ENCODE assay signal across 16 mouse cellular contexts in the genomic region with DNA sequence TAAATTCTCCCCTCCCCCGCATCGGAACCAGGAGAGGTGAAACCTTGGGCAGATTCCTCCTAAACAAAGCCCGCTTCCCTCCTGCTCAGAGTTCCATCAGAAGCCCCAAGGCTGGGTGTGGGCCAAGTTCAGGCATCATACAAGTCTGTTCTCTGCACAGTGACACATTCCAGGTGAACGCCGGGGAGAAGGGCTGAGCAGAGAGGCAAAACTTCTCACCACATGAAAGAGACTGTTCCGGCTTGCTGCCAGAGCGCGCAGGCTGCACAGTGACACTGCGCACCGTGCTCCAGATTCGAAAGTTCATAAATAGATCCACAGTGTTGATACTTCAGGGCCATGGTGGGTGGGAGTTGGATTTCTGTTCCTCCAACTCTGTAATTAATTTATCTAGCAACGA.
DNase-seq lines count a peak whose midpoint lies in the region; ATAC-seq lines count a peak whose summit lies in the region.
"Had no signal": no experiment of that assay in that cellular context is flagged by ENCODE, and none has a peak within 500 bp of the region (broad histone marks: within the 10 kb centered on the region; RNA-seq: fewer than 3 reads in every experiment).

No protein-coding gene starts in this region.

- no peaks in the 10 kb centered on the region for H3K9me3 ChIP-seq in heart, embryonic 12.5 days (replicated peaks)
- H3K9me3 ChIP-seq in limb, embryonic 15.5 days, result no peaks in the 10 kb centered on the region
- H3K9me3 ChIP-seq: forebrain, embryonic 15.5 days; megakaryocyte, embryonic 14.5 days had no signal

- ATAC-seq in heart, embryonic 12.5 days (ENCODE audit: insufficient number of reproducible peaks, low FRiP score), result no peak
- ATAC-seq in limb, embryonic 15.5 days (ENCODE audit: insufficient number of reproducible peaks, low FRiP score, low TSS enrichment, low read depth), result peak; percentile 52; the same call in 1 of the 2 replicates
- ATAC-seq: forebrain, embryonic 15.5 days; Patski had no signal

- WGBS in heart, embryonic 12.5 days, result 57% methylated on average over 12 of the region's 12 CpGs
- WGBS in limb, embryonic 15.5 days, result 59% methylated on average over 12 of the region's 12 CpGs

- no peak overlapping the region for H3K27ac ChIP-seq in heart, embryonic 12.5 days (ENCODE audit: poor library complexity, severe bottlenecking)
- no peak overlapping the region for H3K27ac ChIP-seq in limb, embryonic 15.5 days
- H3K27ac ChIP-seq: forebrain, embryonic 15.5 days had no signal

- H3K36me3 ChIP-seq in heart, embryonic 12.5 days, result no peaks in the 10 kb centered on the region
- H3K36me3 ChIP-seq in limb, embryonic 15.5 days, result no peaks in the 10 kb centered on the region
- H3K36me3 ChIP-seq: forebrain, embryonic 15.5 days had no signal

- H3K4me2 ChIP-seq in heart, embryonic 12.5 days, result peak overlapping the region; percentile 5; the same call in 1 of the 2 replicates
- no peak overlapping the region for H3K4me2 ChIP-seq in limb, embryonic 15.5 days
- H3K4me2 ChIP-seq: forebrain, embryonic 15.5 days; lung, embryonic 14.5 days had no signal

- H3K4me1 ChIP-seq in heart, embryonic 12.5 days (replicated peaks), result peaks cover 45% of the 10 kb centered on the region
- peaks cover 24% of the 10 kb centered on the region for H3K4me1 ChIP-seq in limb, embryonic 15.5 days
- H3K4me1 ChIP-seq: forebrain, embryonic 15.5 days had no signal

- no peak overlapping the region for H3K4me3 ChIP-seq in heart, embryonic 12.5 days
- no peak overlapping the region for H3K4me3 ChIP-seq in limb, embryonic 15.5 days
- H3K4me3 ChIP-seq: forebrain, embryonic 15.5 days; megakaryocyte, embryonic 14.5 days; myocyte had no signal

- H3K27me3 ChIP-seq in heart, embryonic 12.5 days (replicated peaks), result no peaks in the 10 kb centered on the region
- 0 out of 2 replicates have a peak, but pooled peaks cover 3% of the 10 kb centered on the region for H3K27me3 ChIP-seq in limb, embryonic 15.5 days
- H3K27me3 ChIP-seq: CH12.LX; forebrain, embryonic 15.5 days; megakaryocyte, embryonic 14.5 days; Patski had no signal

- no peak overlapping the region for H3K9ac ChIP-seq in heart, embryonic 12.5 days
- no peak overlapping the region for H3K9ac ChIP-seq in limb, embryonic 15.5 days
- H3K9ac ChIP-seq: forebrain, embryonic 15.5 days; lung, embryonic 14.5 days had no signal

- DNase-seq in heart, postnatal 14 days, result no peak
- peak; percentile 82 for DNase-seq in CD4-positive, CD25-positive, alpha-beta regulatory T cell, adult 2 months (ENCODE audit: low read depth, low spot score)
- peak; percentile 27 for DNase-seq in brain, adult 2 months (ENCODE audit: low read depth, low spot score)
- DNase-seq in embryo, embryonic 9.5 days (ENCODE audit: extremely low spot score), result no peak
- no peak for DNase-seq in left cerebral cortex, postnatal 4 days
- DNase-seq in layer of hippocampus, postnatal 14 days (ENCODE audit: low spot score in 2 of 2), result no peak
- DNase-seq: cerebellum, adult 9-10 months; kidney, adult 9 months; lung, embryonic 14.5 days had no signal

- intact Hi-C loops in heart, postnatal 14 days (cut with DNase I), result no loop called here
- intact Hi-C loops in left cerebral cortex, postnatal 4 days (cut with DNase I), result no loop called here

Comparison
In these comparisons a context has a peak if more than half of its experiments do, and no peak if none do; other contexts are left out.
1. DNase-seq: peak in CD4-positive, CD25-positive, alpha-beta regulatory T cell, adult 2 months (single experiment) and brain, adult 2 months (single experiment); none in heart, postnatal 14 days (0 of 2), embryo, embryonic 9.5 days (single experiment), left cerebral cortex, postnatal 4 days (single experiment) and layer of hippocampus, postnatal 14 days (0 of 2).